Mouse (Mus musculus) embryonic stem cell, embryonic (primary cell): ENCODE measurements at regions not wholly inside any gene's neighbourhood (a gene's known extent, or its start where the extent isn't known, plus 50 kb on each side); places are given as distances from the start of the nearest gene placed in this dataset.
"Not testable (repeated sequence)": the region's sequence is repeated elsewhere in the genome, so short reads cannot be mapped to it uniquely, and the experiment has no call there.

Source experiments
- CTCF ChIA-PET, 4 experiments: fragments of 300-600 bp in 2 of 4; fragments of 350-600 bp in 2 of 4; sonication (Branson Sonifier 250); formaldehyde crosslinking; loops; one replicate each; lab custom pipeline; 2022; ENCODE audit warnings: inconsistent platforms in 2 of 4; lab: Charles Lee
- POLR2A ChIA-PET, 4 experiments: fragments of 300-600 bp in 2 of 4; fragments of 350-600 bp in 2 of 4; sonication (Branson Sonifier 250); formaldehyde crosslinking; loops; one replicate each; lab custom pipeline; 2022; ENCODE audit warnings: antibody characterized with exemption in 4 of 4, inconsistent platforms in 1 of 4; lab: Charles Lee

DNA sequence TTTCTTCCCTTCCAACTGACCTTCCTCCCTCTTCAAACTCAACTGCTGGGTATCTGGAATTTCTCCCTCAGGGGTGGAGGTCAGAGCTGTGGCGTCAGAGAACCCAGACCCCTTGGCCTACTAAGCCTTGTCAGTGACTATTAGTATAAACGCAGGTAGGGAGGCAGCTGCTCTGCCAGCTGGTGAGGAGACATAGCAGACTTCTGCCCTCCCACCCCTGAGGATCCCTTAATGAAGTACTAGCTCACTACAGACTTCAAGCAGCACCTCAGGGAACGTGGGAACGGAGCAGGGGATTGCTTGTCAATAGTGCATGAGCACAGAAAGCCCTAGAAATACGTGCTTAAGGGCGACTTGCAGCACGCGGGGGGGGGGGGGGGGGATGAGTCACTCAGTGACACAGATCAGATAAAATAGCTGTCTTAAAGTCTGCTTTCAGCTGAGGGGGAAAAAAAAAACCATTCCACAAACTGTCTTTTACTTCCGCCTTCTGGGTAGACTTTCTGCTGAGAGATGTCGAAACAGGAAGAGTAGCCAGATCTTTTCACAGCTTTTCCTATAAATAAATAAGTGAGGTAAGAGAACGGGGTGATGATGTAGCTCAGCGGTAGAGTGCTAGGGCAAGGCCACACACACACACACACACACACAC lies 144.1 kb downstream of the Basp1 start:
- ChIA-PET POLR2A (interaction anchor here in 1 of 4 experiments (0.6 to 0.8 kb wide), 2 partner anchors 47 to 384 kb away, joined by 3 to 4 read pairs; no protein-coding TSS in a partner anchor), CTCF (no interaction called here)

DNA sequence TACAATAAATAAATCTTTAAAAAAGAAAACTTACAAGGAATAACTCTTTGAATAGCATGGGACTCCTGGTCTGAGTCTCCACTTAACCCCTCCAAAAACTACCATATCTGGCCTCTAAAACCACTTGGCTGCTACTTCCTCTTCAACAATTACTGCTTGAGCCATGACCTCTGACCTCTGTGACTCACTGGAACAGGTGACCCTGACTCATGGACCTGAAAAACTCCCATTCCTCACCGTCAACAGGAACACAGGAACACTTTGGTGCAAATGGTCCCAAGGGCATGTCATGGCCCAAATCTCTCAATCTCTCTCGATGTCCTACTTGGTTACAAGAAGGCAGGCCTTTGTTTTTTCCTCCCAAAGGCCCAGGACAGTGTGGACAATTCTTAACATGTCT lies 145.1 kb downstream of the Basp1 start:
- POLR2A ChIA-PET = no interaction called here
- CTCF ChIA-PET = no interaction called here

DNA sequence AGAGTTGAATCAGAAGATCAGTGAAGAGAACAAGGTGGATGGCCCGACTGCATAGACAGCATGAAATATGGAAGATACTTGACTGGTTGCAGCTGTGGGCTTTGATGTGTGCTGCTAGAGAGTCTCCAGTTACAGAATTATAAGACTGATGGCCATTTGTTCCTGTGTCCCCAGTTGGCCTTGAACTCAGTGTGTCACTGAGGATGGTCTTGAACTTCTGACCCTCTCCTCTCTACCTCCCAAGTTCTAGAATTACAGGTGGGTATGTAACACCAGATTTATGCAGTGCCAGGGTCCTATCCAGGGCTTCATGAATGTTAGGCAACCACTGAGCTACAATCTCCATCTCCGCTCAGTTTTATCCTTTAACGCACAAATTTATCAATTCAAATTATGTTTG lies 146.1 kb downstream of the Basp1 start:
- ChIA-PET POLR2A (interaction anchor here in 1 of 4 experiments (1.5 kb wide), 1 partner anchor 29 kb away, joined by 3 read pairs; no protein-coding TSS in a partner anchor), CTCF (no interaction called here)

DNA sequence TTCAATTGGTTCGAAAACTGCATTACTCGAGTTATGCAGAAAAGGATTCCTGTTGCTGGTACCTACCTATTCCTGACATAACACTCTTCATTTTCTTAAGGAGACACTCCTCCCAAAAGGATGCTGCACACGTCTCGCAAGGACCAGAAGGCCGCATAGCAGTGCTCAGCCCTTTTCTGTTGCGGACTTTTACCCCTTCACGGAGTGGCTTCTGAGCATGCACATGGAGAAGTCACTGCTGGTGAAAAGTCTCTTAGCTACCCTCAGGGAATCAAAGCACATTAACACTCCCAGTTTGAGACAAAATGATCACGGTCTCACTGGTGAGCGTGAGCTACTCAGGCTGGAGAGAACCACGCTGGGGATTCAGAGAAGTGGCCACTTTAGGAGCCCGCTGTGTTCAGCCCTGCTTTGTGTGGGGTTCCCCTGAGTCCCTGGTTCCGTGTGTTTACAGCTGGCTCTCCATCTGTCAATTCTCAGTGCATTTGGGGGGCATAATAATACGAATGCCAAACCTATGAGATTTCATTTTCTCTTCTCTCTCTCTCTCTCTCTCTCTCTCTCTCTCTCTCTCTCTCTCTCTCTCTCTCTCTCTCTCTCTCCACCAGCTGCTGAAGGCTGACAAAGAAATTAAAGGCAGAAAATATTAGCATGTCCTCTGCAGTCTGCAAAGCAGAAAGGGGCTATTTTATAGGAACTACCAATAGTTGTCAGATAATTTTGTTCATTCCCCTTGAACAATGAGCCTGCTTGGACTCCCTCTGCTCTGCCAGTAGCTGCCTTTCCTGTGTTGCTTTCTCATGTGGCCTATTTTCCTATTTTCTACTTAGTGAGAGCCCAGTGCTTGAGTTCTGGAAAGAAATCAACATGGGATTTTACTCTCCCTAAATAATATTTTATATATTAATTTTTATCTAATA lies 160.7 kb downstream of the Basp1 start:
- ChIA-PET POLR2A (interaction anchor here in 1 of 4 experiments (1.0 kb wide), 1 partner anchor 160 kb away, joined by 5 read pairs; no protein-coding TSS in a partner anchor), CTCF (no interaction called here)

GRCm38 (mm10) chr15:25245631-25246030 lies 167.9 kb downstream of the Basp1 start:
- CTCF ChIA-PET = no interaction called here
- POLR2A ChIA-PET = no interaction called here

GRCm38 (mm10) chr15:25237665-25238664 lies 175.6 kb downstream of the Basp1 start:
- ChIA-PET POLR2A (no interaction called here), CTCF (interaction anchor here in 1 of 4 experiments (0.5 kb wide), 1 partner anchor 15 kb away, joined by 3 read pairs; no protein-coding TSS in a partner anchor)

DNA sequence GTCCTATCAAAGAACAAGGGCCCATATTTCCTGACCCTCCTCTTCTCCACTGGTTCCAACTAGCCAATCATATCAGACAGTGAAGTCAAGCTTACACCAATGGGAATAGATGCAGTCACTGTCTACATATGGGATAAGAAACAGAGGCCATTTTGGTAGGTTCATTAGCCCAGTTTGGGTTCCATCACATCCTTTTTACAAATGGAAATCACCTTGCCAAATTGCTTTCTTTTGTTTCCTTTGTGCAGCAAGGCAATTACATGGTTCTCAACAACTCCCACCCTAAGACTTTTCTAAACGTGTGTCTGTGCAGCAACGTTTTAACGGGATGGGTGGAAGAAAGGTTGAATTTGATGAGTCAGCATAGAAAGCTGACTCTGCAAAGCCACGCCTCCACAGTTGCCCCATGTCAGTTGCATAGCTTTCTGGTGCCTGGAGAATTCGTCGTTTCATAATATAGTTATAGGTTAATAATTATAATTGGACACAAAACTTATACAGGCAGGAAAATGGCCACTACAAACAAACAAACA lies 177.3 kb downstream of the Basp1 start:
- ChIA-PET POLR2A (no interaction called here), CTCF (no interaction called here)

GRCm38 (mm10) chr15:25234064-25234700 lies 179.4 kb downstream of the Basp1 start:
- CTCF ChIA-PET = no interaction called here
- POLR2A ChIA-PET = no interaction called here

DNA sequence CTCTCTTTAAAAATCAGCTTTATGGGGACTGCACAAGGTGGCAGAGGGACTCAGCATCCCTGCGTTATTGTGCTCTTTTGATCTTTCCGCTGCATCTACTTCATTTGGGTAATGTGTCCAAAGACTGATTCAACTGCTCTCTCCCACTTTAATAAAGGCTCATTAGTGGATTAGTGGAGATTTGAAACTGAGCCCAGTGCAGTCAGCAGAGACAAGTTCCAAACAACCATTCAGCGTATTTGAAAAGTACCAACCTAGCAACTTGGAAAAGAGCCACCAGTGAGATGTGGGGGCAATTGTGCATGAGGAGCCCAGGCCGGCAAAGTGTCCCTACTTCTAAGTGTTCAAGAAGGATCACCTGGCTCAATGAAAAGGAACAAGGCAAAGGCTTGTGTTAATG lies 183.4 kb downstream of the Basp1 start:
- ChIA-PET POLR2A (no interaction called here), CTCF (no interaction called here)

- ChIA-PET POLR2A (no interaction called here), CTCF (no interaction called here)
These were observed 183.8 kb downstream of the Basp1 start for GRCm38 (mm10) chr15:25229807-25230206.

GRCm38 (mm10) chr15:25227496-25227895 lies 186.1 kb downstream of the Basp1 start:
- CTCF ChIA-PET = no interaction called here
- POLR2A ChIA-PET = interaction anchor here in 1 of 4 experiments (0.7 kb wide), 1 partner anchor 246 kb away, joined by 5 read pairs; no protein-coding TSS in a partner anchor

DNA sequence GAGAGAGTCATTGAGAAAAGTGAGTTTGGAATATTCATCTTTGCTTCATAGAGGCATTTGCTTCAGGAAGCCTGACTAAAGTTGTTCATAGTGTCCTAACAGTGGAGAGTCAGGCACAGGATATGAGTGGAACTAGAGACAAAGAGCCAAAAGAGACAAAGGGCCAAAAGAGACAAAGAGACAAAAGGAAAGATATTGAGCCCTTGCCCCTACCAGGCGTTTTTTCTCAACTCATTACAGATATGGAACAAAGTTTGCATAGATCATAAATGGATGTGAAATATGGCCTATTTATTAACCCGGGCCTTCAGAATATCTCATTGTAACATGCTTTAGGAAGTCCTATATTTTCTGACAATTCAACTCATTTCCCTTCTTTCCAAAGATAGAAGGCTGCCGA lies 187.6 kb downstream of the Basp1 start:
- POLR2A ChIA-PET = no interaction called here
- CTCF ChIA-PET = no interaction called here

DNA sequence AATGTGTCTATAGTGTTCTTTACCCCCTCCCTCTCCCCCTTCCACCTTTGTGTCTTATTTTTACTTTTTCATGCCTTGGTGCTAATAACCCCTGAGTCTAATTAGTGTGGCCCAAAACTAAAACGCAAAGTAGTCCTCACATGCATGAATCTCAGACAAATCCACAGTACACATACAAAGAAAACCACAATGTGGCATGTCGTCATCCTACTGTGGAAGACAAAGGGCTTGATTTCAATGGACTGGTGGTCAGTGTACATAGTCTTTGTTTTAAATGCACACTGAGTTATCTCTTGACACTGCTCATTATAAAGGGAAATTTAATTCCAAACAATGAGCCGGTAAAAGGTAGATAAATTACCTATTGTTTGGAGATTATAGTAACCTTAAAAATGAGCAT lies 188.1 kb downstream of the Basp1 start:
- POLR2A ChIA-PET = no interaction called here

DNA sequence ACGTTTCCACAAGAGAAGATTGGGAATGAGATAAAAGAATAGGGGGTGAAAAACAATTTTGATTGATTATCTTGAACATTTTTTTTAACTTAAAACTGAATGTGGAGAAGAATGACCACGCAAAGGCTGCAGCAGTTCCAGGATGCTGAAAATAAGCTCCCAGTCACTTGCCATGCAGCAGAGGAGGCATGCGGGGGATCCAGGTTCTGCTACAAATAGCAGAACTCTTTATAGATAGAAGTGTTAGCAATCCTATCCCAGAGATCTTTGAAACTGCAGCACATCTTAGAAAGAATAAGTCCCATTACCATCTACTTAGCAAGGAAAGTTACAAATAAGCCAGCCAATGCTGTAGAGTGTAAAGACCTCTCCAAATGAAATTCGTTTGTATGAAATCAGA lies 191.8 kb downstream of the Basp1 start:
- ChIA-PET CTCF (no interaction called here), POLR2A (no interaction called here)

More for the DNA sequence above, 188.1 kb downstream of the Basp1 start:
- CTCF ChIA-PET = no interaction called here

DNA sequence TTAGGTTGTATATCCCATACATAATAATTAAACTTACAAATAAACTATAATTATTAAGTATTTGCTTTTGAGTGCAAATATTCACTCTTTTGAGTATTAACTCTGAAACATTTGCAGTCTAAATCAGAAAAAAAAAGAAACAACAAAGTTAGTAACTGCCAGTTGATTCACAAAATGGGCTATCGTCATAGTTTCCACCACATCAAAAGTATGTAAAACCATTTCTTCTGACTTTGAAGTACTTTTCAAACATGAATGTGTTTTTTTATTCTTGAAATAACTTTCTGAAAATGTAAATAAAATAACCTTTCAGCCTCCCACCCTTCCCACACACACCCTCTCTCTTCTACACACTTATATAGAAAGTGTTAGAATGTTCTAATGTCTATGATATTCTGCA lies 197.2 kb downstream of the Basp1 start:
- ChIA-PET CTCF (no interaction called here), POLR2A (no interaction called here)

DNA sequence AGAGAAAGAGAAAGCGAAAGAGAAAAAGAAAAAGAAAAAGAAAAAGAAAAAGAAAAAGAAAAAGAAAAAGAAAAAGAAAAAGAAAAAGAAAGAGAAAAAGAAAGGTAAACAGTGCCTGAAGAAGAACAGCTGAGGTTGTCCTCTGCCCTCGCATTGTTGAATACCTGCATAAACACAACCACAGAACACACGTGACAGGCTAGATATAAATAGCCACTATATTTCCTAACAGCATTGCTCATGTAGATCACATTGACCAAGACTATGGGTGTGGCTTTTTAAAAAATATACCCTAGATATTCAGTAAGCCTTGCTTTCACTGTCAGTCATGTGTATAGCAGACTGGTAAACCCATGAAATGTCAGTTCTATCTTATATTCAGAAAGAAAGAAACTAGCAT lies 211.5 kb downstream of the Basp1 start:
- POLR2A ChIA-PET = no interaction called here

DNA sequence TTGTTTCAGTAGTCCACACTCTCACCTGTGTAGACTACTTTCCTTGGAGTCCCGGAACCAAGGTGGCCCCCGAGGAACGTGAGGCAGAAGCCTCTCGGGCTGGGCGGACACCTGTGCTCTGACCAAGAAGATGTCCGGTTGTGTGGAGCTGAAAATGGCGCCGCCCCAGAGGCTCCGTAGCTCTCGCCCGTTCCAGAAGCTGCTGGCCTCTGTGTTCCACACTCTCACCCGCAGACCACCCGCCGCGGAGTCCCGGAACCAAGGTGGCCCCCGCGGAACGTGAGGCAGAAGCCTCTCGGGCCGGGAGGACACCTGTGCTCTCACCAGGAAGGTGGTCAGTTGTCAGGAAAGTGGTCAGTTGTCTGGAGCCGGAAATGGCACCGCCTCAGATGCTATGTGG lies 213.3 kb downstream of the Basp1 start:
- CTCF ChIA-PET = not testable (repeated sequence)

More for the DNA sequence above, 211.5 kb downstream of the Basp1 start:
- CTCF ChIA-PET = no interaction called here

GRCm38 (mm10) chr15:25187881-25188326 lies 225.7 kb downstream of the Basp1 start:
- POLR2A ChIA-PET = no interaction called here
- CTCF ChIA-PET = no interaction called here

More for the DNA sequence above, 213.3 kb downstream of the Basp1 start:
- POLR2A ChIA-PET = not testable (repeated sequence)
